Mouse (Mus musculus) small intestine, adult 2 months (tissue): Measurements from ENCODE around the gene Camta1.

Experiments
- CTCF ChIP-seq: fragments of 200-500 bp; IDR thresholded peaks from 2 replicates; pipeline ENCODE4 v1.5.1; 2012; ENCODE audit warnings: low read depth, mild to moderate bottlenecking, control low read depth, inconsistent platforms, low read length, moderate library complexity, mixed read lengths; ENCODE audit not compliant: insufficient replicate concordance, insufficient read length; ENCODE audit errors: extremely low read depth
- POLR2A ChIP-seq: fragments of 200-500 bp; IDR thresholded peaks from 2 replicates; pipeline ENCODE4 v1.6.1; 2012; ENCODE audit warnings: low read depth, mild to moderate bottlenecking, control low read depth, inconsistent platforms, low read length, moderate library complexity

- TF ChIP-seq POLR2A, result no peak
- no peak for TF ChIP-seq CTCF
Observed at GRCm38 (mm10) chr4:151338931-151339330, 522.7 kb downstream of the Camta1 start.
